Mouse (Mus musculus) lung, postnatal 10 days (tissue): ENCODE results near the gene Syt14.

ENCODE experiments used
- DNase-seq: peaks from one replicate; pipeline ENCODE4 v3.0.0; 2021

Syt14 gene

GRCm38 (mm10) chr1:192986481-192986880 is 49.1 kb downstream of the Syt14 start:
- no peak for DNase-seq

- no peak for DNase-seq
These were observed 51.2 kb downstream of the Syt14 start for GRCm38 (mm10) chr1:192984333-192984732.

- DNase-seq: no peak
These were observed 53.9 kb downstream of the Syt14 start for GRCm38 (mm10) chr1:192981658-192982057.

GRCm38 (mm10) chr1:192981120-192981519 is 54.5 kb downstream of the Syt14 start:
- DNase-seq: no peak

DNA sequence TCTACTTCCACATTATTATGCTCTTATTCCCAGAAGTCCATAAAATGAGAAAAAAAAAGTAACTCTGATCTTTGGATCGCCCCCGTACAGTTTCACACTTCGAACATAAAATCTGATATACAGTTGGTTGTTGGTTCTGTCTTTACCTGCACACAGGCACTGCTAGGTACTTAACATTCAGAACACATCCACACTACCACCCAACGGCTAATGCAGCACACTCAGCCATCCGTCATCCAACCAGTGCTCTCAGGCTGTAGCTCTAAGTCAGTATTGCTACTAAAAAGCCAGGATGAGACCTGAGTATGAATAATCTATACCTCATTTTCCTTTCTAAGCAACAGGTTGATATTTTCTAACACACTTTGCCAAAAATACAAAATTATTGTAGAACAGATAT is 73.3 kb downstream of the Syt14 start:
- DNase-seq: no peak

- DNase-seq: no peak
These were observed 87.8 kb downstream of the Syt14 start for GRCm38 (mm10) chr1:192947839-192948173.

DNA sequence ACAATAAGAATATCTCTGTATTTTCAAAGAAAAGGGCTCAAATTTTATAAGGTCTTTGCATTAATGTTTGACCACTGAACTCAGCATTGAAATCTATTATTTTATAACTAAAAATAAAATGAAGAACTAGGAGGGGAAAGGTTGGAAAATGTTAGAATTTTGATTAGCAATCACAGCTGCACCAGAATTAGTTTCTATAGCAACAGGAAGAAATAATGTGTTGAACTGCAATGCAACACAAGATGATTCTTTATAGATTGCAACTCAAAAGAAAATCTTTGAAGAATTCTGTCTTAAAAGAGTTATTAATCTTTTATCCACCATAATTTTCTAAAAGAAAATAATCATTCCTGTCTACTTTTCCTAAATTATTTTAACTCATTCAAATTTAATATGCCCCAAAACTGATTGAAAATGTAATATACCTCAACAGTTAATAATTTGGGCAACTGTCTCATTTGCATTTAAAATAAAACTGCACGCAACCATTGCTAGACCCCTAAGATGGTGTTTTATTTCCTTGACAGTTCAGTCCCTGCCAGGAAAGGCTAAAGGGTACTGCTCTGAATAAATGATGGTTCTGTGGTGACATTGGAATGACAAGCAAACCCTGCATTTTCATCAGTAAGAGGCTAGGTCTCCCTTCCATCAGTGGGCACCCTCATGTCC is 88.3 kb downstream of the Syt14 start:
- no peak for DNase-seq

DNA sequence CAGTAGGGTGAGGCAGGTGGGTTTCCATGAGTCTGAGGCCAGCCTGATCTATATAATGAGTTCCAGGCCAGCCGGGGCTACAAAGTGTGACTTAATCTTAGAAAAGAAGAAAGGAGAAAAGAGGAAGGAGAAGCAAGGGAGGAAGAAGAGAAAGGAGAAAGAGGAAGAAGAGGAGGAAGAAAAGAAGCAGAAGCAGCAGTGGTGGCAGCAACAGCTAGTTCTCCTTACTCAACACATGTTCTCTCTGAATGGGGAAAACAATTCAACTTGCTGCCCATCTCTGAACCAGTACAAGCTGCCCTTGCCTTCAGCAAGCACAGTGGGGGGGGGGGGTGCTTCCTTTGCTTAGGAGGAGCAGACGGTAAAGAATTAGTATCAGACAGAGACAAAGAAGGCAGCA is 96.5 kb downstream of the Syt14 start:
- no peak for DNase-seq

DNA sequence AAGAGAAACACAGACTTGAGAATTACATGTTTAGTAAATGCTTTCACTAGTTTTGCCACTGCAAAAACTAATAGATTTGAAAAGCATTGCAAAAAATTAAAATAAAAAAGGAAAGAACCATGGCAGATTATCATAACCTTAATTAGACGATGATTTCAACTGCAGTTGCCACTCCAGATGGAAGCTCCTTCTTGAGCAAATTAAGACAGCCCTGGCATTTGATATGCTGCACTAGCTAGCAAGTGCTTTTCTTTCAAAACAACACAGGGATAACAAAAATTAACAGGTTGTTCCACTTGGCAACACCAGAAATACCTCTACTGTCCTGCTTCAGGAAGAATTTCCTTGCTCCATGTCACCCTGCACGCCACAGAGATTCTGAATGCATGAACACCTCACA is 97.6 kb downstream of the Syt14 start:
- DNase-seq: no peak

- no peak for DNase-seq
These were observed 103.8 kb downstream of the Syt14 start for GRCm38 (mm10) chr1:192931797-192932196.

- DNase-seq: peak; percentile 45
These were observed 123.4 kb downstream of the Syt14 start for GRCm38 (mm10) chr1:192912101-192912728.

DNA sequence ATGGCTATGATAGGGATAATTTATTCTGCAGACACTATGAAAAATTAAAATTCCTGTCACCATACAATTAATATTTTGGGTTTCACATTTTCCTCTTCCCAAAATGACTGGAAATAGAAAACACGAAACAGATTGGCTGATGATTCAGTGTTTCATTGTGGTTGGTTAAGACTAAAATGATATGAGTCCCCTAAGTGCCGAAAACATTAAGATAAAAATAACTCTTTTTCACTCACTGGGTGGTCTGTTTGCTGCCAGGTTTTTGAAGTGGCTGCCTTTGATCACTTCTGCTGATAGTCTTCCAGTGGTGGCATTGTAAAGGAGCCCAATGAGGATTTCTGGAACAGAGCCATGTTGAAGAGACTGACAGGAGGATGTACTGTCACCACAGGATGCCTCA is 134.1 kb downstream of the Syt14 start:
- no peak for DNase-seq

DNA sequence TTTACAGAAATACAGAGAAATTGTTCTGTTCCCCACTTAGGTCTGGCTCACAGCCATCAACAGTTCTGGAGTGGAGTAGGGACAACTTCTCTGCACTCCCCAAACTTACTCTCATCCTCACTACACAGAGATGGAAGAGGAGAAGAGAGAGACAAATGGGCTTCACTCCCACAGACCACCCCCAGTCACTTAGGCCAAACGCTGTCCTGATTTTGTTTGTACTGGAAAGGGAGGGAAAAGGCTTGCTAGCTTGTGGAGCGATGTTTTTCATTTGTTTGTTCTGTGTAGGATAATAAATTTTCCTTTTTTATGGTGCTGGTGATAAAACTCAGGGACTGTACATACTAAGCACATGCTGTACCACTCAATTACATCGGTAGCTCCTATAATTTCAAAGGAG is 134.7 kb downstream of the Syt14 start:
- DNase-seq: no peak

DNA sequence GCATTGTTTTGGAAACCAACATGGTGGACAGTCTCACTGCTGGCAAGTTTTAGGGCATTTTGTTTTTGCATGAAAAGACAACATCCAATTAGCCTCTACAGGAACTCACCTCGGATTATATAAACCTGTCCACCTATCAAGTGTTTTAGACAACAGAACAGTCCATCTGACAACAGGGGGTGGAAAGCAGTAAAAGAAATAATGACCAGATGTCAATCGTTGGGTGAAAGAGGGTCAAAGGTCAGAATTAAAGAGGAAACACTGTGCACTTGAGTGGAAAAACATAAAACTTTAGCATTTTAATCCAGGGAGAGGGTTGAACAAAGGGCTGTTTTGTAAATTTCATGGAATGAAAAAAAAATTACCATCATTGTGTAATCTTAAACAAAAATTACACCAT is 136.8 kb downstream of the Syt14 start:
- DNase-seq: no peak

DNA sequence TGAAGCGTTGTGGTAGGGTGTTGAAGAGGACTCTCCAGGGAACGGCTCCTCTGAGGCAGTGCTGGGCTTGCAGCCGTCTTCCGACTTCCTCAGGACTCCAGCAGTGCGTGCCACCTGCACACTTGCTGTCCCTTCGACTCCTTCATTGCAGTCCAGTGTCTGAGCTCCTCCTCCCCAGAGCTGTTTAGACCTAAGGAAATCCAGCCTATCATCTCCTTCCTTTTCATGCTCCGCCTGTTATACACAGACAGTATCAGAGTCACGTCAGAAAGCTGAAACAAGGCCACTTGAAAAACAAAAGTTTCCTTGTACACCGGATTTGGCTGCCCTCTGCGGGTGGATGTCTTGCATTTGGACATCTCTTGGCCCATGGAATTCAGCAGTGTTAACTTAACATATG is 138.4 kb downstream of the Syt14 start:
- peak; percentile 28 for DNase-seq

DNA sequence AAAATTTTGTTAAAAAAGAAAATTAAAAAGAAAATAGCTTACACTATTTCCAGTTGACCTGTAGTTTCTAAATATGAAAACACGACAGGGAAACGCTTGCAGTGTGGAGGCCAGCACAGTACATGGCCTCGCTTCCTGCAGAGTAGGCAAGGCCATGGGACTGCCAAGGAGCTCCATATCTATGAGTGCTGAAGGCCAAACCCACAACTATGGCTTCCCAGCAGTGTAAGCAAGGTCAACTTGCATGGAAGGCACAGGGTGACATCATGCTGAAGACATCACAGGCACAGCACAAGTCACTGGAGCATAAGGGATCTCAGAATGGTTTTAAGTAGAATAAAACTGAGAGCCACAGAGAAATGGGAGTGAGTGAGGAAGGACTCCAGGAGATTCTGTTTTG is 139.5 kb downstream of the Syt14 start:
- no peak for DNase-seq

DNA sequence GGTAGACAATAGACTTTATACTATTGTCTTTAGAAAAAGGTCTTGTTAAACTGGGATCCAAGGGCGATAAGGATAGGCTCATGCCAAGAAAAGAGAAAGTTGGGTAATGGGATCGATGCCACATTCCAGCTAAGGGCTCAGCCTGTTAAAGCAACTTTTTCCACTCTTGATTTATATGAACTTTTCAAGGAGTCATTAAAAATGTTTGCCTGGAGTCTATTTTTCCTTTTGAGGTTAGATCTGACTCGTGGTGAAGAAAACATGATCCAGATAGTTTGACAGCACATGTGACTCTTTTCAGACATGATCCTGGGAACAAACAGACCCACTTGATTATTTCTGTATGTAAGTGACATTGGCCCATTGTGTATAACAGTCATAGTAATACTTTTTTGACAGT is 144.9 kb downstream of the Syt14 start:
- DNase-seq: no peak

GRCm38 (mm10) chr1:192882617-192883295 is 152.8 kb downstream of the Syt14 start:
- no peak for DNase-seq

GRCm38 (mm10) chr1:192880130-192880529 is 155.4 kb downstream of the Syt14 start:
- DNase-seq: no peak

DNA sequence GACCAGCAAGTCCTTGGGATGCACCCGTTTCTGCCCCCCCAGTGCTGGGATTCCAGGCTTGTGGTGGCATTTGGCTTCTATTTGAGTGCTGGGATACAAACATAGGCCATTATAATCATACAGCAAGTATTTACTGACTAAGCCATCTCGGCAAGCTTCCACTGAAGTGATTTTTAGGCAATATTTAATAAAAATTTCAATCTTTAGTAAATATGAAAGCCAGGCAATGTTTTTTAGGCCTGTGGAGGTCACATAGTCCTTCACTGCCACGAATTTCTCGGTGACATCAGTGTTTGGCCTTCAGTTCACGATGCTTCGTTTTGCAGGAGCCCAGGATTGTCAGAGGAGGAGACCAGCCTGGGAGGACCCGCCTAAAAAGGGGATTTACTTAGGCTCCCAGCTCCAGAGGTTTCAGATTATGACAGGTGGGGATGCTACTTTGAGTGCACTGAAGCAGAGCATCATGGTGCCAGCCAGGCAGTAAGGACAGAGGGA is 156.4 kb downstream of the Syt14 start:
- DNase-seq: no peak

DNA sequence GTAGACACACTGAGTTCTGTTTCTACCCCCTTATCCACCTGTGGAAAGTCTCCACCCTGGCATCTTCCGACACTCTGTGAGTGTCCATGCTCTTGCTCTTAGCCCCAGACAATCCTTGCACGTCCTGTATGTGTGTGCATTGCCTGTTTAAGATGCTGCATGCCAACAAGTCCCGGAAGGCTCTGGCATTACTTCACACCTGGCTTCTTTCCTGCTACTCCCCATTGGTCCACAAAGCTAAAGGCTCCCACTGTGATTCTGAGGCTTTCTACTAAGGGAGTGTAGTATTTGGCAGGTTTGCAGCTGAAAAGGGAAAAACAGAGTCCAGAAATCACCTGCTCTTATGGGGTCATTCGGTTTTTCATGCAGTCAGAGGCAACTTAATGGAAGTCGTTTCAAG is 162.7 kb downstream of the Syt14 start:
- no peak for DNase-seq

GRCm38 (mm10) chr1:192869761-192870160 is 165.8 kb downstream of the Syt14 start:
- no peak for DNase-seq

GRCm38 (mm10) chr1:192864440-192864839 is 171.1 kb downstream of the Syt14 start:
- no peak for DNase-seq

- DNase-seq: no peak
These were observed 174.1 kb downstream of the Syt14 start for GRCm38 (mm10) chr1:192861305-192861960.
